Mouse (Mus musculus) heart, embryonic 14.5 days (tissue): ENCODE measurements around the gene Trio. TPM values are rescaled to one million over a fixed set of nuclear protein-coding genes. Genes with fewer than 3 reads are reported as not detected.

ENCODE experiments used
- ATAC-seq: fragments of 200-750 bp; cut with Nextera tagmentation; 2 replicates; pipeline ENCODE4 v1.8.0; 2017; ENCODE audit warnings: low read depth, moderate TSS enrichment; ENCODE audit not compliant: insufficient number of reproducible peaks, insufficient read depth, low FRiP score
- H3K27ac ChIP-seq, 2 experiments: fragments of 200-500 bp in 1 of 2; fragments of 300-500 bp in 1 of 2; sonication (generic) in 1 of 2; replicated peaks in 1 of 2; 2 replicates each; pipeline ENCODE4 v1.5.1; 2012 to 2014; ENCODE audit warnings: low read depth in 2 of 2, low read length in 2 of 2, control low read depth in 1 of 2, mild to moderate bottlenecking in 1 of 2, mixed read lengths in 1 of 2; ENCODE audit not compliant: control insufficient read depth in 1 of 2, insufficient read depth in 1 of 2
- H3K27me3 ChIP-seq: fragments of 300-500 bp; sonication (generic); 2 replicates; pipeline ENCODE4 v1.6.1; 2014; ENCODE audit warnings: mild to moderate bottlenecking, low read length, control low read depth; ENCODE audit not compliant: control insufficient read depth, insufficient read depth
- H3K36me3 ChIP-seq: fragments of 300-500 bp; sonication (generic); 2 replicates; pipeline ENCODE4 v1.6.1; 2014; ENCODE audit warnings: mild to moderate bottlenecking, control low read depth, low read length, mixed read lengths; ENCODE audit not compliant: control insufficient read depth, insufficient read depth
- H3K4me1 ChIP-seq, 2 experiments: fragments of 200-500 bp in 1 of 2; fragments of 300-500 bp in 1 of 2; sonication (generic) in 1 of 2; 2 replicates each; pipeline ENCODE4 v1.6.1; 2012 to 2014; ENCODE audit warnings: low read length in 2 of 2, control low read depth in 1 of 2, mixed read lengths in 1 of 2; ENCODE audit not compliant: control insufficient read depth in 2 of 2, insufficient read depth in 2 of 2
- H3K4me2 ChIP-seq: fragments of 300-500 bp; sonication (generic); 2 replicates; pipeline ENCODE4 v1.6.1; 2014; ENCODE audit warnings: mild to moderate bottlenecking, low read length
- H3K4me3 ChIP-seq, 2 experiments: fragments of 200-500 bp in 1 of 2; fragments of 300-500 bp in 1 of 2; sonication (generic) in 1 of 2; 2 replicates each; pipeline ENCODE4 v1.5.1; 2012 to 2014; ENCODE audit warnings: low read length in 2 of 2, mild to moderate bottlenecking in 2 of 2, control low read depth in 1 of 2, low read depth in 1 of 2, moderate library complexity in 1 of 2; ENCODE audit not compliant: control insufficient read depth in 1 of 2, insufficient read depth in 1 of 2
- H3K9ac ChIP-seq: fragments of 300-500 bp; sonication (generic); 2 replicates; pipeline ENCODE4 v1.6.1; 2014; ENCODE audit warnings: mild to moderate bottlenecking, low read length
- H3K9me3 ChIP-seq: fragments of 300-500 bp; sonication (generic); 2 replicates; pipeline ENCODE4 v1.6.1; 2016; ENCODE audit warnings: low read length, control low read depth; ENCODE audit not compliant: control insufficient read depth
- WGBS: fragments of 180-500 bp; shearing (Covaris S2); extraction: QIAGEN DNeasy Blood & Tissue Kit; methylation state at CpG from one replicate; pipeline ENCODE4 v1.1.7; 2014; 5-methylcytosine and 5-hydroxymethylcytosine counted together
- polyA plus RNA-seq: library from polyadenylated mRNA; unstranded; fragments of >200 nt; fragmentation: Nextera tagmentation; extraction: Ambion mirVana; gene quantifications from 2 replicates; pipeline ENCODE4 v1.2.1, GENCODE M21; 2014

Gene Trio
- polyA plus RNA-seq, 1 experiment from 2014 or later, result 23.8 TPM

- peaks cover 97% of the 10 kb centered on the region for H3K36me3 ChIP-seq
- H3K4me2 ChIP-seq, result no peak overlapping the region
- H3K4me1 ChIP-seq, result no peaks in the 10 kb centered on the region; a peak in 1 of 4 replicates
- 94% methylated on average over 11 of the region's 11 CpGs for WGBS
- no peak overlapping the region for H3K27ac ChIP-seq
- H3K9ac ChIP-seq, result no peak overlapping the region
- no peak for ATAC-seq
- H3K9me3 ChIP-seq, result no peaks in the 10 kb centered on the region
- no peak overlapping the region for H3K4me3 ChIP-seq
- H3K27me3 ChIP-seq, result no peaks in the 10 kb centered on the region
Observed at GRCm38 (mm10) chr15:27756426-27756825, 269.2 kb downstream of the Trio start.

GRCm38 (mm10) chr15:27754571-27755260 lies 270.9 kb downstream of the Trio start:
- Histone ChIP-seq H3K4me1 (no peaks in the 10 kb centered on the region; a peak in 1 of 4 replicates), H3K27ac (no peak overlapping the region), H3K4me3 (no peak overlapping the region), H3K9me3 (no peaks in the 10 kb centered on the region), H3K27me3 (no peaks in the 10 kb centered on the region), H3K9ac (no peak overlapping the region), H3K36me3 (peaks cover 100% of the 10 kb centered on the region), H3K4me2 (no peak overlapping the region)
- no peak for ATAC-seq
- WGBS, result 83% methylated on average over 7 of the region's 7 CpGs

GRCm38 (mm10) chr15:27753923-27754322 lies 271.7 kb downstream of the Trio start:
- no peak for ATAC-seq
- Histone ChIP-seq H3K4me3 (no peak overlapping the region), H3K9me3 (no peaks in the 10 kb centered on the region), H3K36me3 (peaks cover 100% of the 10 kb centered on the region), H3K27me3 (no peaks in the 10 kb centered on the region), H3K9ac (no peak overlapping the region), H3K4me2 (no peak overlapping the region), H3K27ac (no peak overlapping the region), H3K4me1 (no peaks in the 10 kb centered on the region; a peak in 1 of 4 replicates)
- WGBS, result 62% methylated on average over 5 of the region's 5 CpGs

- peaks cover 100% of the 10 kb centered on the region for H3K36me3 ChIP-seq
- H3K27ac ChIP-seq, result no peak overlapping the region
- no peaks in the 10 kb centered on the region for H3K9me3 ChIP-seq
- no peak overlapping the region for H3K4me2 ChIP-seq
- H3K4me3 ChIP-seq, result no peak overlapping the region
- no peak for ATAC-seq
- H3K9ac ChIP-seq, result no peak overlapping the region
- H3K27me3 ChIP-seq, result no peaks in the 10 kb centered on the region
- H3K4me1 ChIP-seq, result no peaks in the 10 kb centered on the region; a peak in 1 of 4 replicates
- WGBS, result 85% methylated on average over 7 of the region's 7 CpGs
Observed at GRCm38 (mm10) chr15:27752677-27753342, 272.8 kb downstream of the Trio start.

- 73% methylated on average over 12 of the region's 12 CpGs for WGBS
- no peaks in the 10 kb centered on the region for H3K27me3 ChIP-seq
- no peaks in the 10 kb centered on the region for H3K9me3 ChIP-seq
- no peak overlapping the region for H3K4me2 ChIP-seq
- no peak overlapping the region for H3K4me3 ChIP-seq
- H3K27ac ChIP-seq, result no peak overlapping the region
- no peaks in the 10 kb centered on the region; a peak in 1 of 4 replicates for H3K4me1 ChIP-seq
- no peak overlapping the region for H3K9ac ChIP-seq
- ATAC-seq, result peak; percentile 35; the same call in 1 of the 2 replicates
- peaks cover 100% of the 10 kb centered on the region for H3K36me3 ChIP-seq
Observed at GRCm38 (mm10) chr15:27751612-27752405, 273.8 kb downstream of the Trio start.

GRCm38 (mm10) chr15:27748739-27749138 lies 276.9 kb downstream of the Trio start:
- no peak for ATAC-seq
- Histone ChIP-seq H3K4me1 (peaks cover 7 to 21% of the 10 kb centered on the region in 2 experiments; a peak in 3 of 4 replicates), H3K4me2 (no peak overlapping the region), H3K9ac (no peak overlapping the region), H3K27ac (no peak overlapping the region), H3K27me3 (no peaks in the 10 kb centered on the region), H3K36me3 (peaks cover 100% of the 10 kb centered on the region), H3K4me3 (no peak overlapping the region), H3K9me3 (no peaks in the 10 kb centered on the region)
- 78% methylated on average over 8 of the region's 8 CpGs for WGBS

GRCm38 (mm10) chr15:27747512-27747911 lies 278.1 kb downstream of the Trio start:
- Histone ChIP-seq H3K36me3 (peaks cover 100% of the 10 kb centered on the region), H3K4me1 (peaks cover 7 to 21% of the 10 kb centered on the region in 2 experiments; a peak in 3 of 4 replicates), H3K4me3 (no peak overlapping the region), H3K9ac (no peak overlapping the region), H3K4me2 (no peak overlapping the region), H3K9me3 (no peaks in the 10 kb centered on the region), H3K27ac (no peak overlapping the region), H3K27me3 (no peaks in the 10 kb centered on the region)
- WGBS, result 89% methylated on average over 18 of the region's 18 CpGs
- no peak for ATAC-seq
